Mouse (Mus musculus): ENCODE results near the gene Pacs1.

GRCm38 (mm10) chr19:5278381-5278780, 5.5 kb upstream of the Pacs1 start:
- no peak for TF ChIP-seq CTCF (IDR thresholded peaks at IDR 0.05; ENCODE audit: low read depth)
- TF ChIP-seq EP300 (IDR thresholded peaks at IDR 0.05; ENCODE audit: low read depth): no peak
